ENCODE assay signal across 9 mouse cellular contexts in the genomic region with DNA sequence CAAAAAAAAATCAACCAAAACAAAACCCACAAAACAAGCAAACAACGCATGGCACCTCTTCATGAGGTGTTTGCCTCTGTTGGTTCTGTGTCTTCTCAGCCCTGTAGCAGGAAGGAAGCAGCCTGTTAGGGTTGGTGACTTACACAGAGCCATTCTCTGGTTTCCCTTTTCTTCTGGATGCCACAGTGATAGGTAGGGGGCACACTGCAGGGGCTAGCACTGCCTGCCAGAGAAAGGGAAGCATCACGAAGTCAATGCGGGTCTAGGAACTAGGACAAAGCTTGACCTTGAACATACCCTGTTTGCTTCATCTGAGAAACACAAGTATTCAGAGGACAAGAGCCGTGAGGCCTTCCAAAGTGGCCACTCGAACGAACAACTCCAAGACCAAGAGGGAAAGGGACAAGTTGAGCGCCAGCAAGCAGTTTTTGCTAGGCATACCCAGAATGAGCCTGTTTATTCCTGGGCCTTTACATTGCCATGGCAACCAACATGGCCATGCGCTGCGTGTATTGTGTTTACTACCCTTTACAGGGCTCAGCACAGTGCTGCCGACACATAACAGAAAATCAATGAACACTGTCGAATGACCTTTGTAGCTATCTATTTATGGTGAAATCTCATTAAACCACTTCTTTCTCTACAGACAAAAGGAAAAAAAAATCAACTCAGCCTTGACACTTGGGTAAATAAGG.
A peak's percentile ranks its signal among the peaks of the same experiment; 100 is the strongest.
DNase-seq lines count a peak whose midpoint lies in the region; ATAC-seq and TF ChIP-seq lines count a peak whose summit lies in the region.
"Had no signal": no experiment of that assay in that cellular context is flagged by ENCODE, and none has a peak within 500 bp of the region (broad histone marks: within the 10 kb centered on the region; RNA-seq: fewer than 3 reads in every experiment).

No protein-coding gene starts in this region.

- H3K4me2 ChIP-seq in intestine, postnatal 0 days (replicated peaks; ENCODE audit: low read depth): no peak overlapping the region
- H3K4me2 ChIP-seq in midbrain, embryonic 11.5 days: no peak overlapping the region
- H3K4me2 ChIP-seq: embryonic facial prominence, embryonic 13.5 days had no signal

- H3K4me3 ChIP-seq in intestine, postnatal 0 days (ENCODE audit: low read depth, low read length): no peak overlapping the region
- H3K4me3 ChIP-seq in midbrain, embryonic 11.5 days (ENCODE audit: low read depth, low read length): no peak overlapping the region
- H3K4me3 ChIP-seq: embryonic facial prominence, embryonic 13.5 days had no signal

- DNase-seq in right cerebral cortex, postnatal 10 days (ENCODE audit: low spot score in 2 of 2): peak; percentile 61 to 80
- no peak for DNase-seq in right cerebral cortex, postnatal 25 days
- DNase-seq in midbrain, embryonic 11.5 days (ENCODE audit: low spot score, missing footprints): peak; percentile 84
- no peak for DNase-seq in spleen, postnatal 10 days (ENCODE audit: low spot score in 2 of 2)
- DNase-seq in urinary bladder, postnatal 36 days (ENCODE audit: low spot score in 2 of 2): no peak
- no peak for DNase-seq in heart, adult 11 months
- no peak for DNase-seq in urinary bladder, postnatal 4 days (ENCODE audit: low spot score in 2 of 2)

- no peaks in the 10 kb centered on the region for H3K27me3 ChIP-seq in intestine, postnatal 0 days (replicated peaks; ENCODE audit: control insufficient read depth, insufficient read depth, low read length)
- no peaks in the 10 kb centered on the region for H3K27me3 ChIP-seq in midbrain, embryonic 11.5 days (ENCODE audit: control insufficient read depth, insufficient read depth, low read length)
- H3K27me3 ChIP-seq: embryonic facial prominence, embryonic 13.5 days had no signal

- 0 out of 2 replicates have a peak, but pooled peaks have one; percentile 7 for TF ChIP-seq CTCF in intestine, postnatal 0 days (IDR thresholded peaks at IDR 0.05; ENCODE audit: low read depth)

- peak; percentile 69 for ATAC-seq in intestine, postnatal 0 days
- peak; percentile 96 for ATAC-seq in midbrain, embryonic 11.5 days (ENCODE audit: low FRiP score)

- no peaks in the 10 kb centered on the region for H3K4me1 ChIP-seq in intestine, postnatal 0 days (replicated peaks; ENCODE audit: control insufficient read depth, insufficient read depth, low read length)
- H3K4me1 ChIP-seq in midbrain, embryonic 11.5 days (ENCODE audit: control insufficient read depth, insufficient read depth, low read length): peaks cover 6% of the 10 kb centered on the region
- H3K4me1 ChIP-seq: embryonic facial prominence, embryonic 13.5 days had no signal

- peaks cover 4% of the 10 kb centered on the region; the same call in 1 of the 2 replicates for H3K9me3 ChIP-seq in intestine, postnatal 0 days (ENCODE audit: control insufficient read depth)
- no peaks in the 10 kb centered on the region for H3K9me3 ChIP-seq in midbrain, embryonic 11.5 days (ENCODE audit: control insufficient read depth, low read length)
- H3K9me3 ChIP-seq: embryonic facial prominence, embryonic 13.5 days had no signal

- peak overlapping the region; percentile 82 for H3K27ac ChIP-seq in intestine, postnatal 0 days (ENCODE audit: low read depth, low read length)
- H3K27ac ChIP-seq in midbrain, embryonic 11.5 days (ENCODE audit: low read depth, low read length): peak overlapping the region; percentile 14; the same call in 1 of the 2 replicates
- H3K27ac ChIP-seq: embryonic facial prominence, embryonic 13.5 days had no signal

- no peaks in the 10 kb centered on the region for H3K36me3 ChIP-seq in intestine, postnatal 0 days (ENCODE audit: control insufficient read depth, insufficient read depth)
- H3K36me3 ChIP-seq in midbrain, embryonic 11.5 days (ENCODE audit: control insufficient read depth, insufficient read depth, low read length): no peaks in the 10 kb centered on the region
- H3K36me3 ChIP-seq: embryonic facial prominence, embryonic 13.5 days had no signal

- no peak overlapping the region for H3K9ac ChIP-seq in intestine, postnatal 0 days (ENCODE audit: low read depth, low read length)
- no peak overlapping the region for H3K9ac ChIP-seq in midbrain, embryonic 11.5 days (ENCODE audit: low read length)
- H3K9ac ChIP-seq: embryonic facial prominence, embryonic 13.5 days had no signal

- 52% methylated on average over 11 of the region's 11 CpGs for WGBS in intestine, postnatal 0 days
- WGBS in midbrain, embryonic 11.5 days: 43% methylated on average over 11 of the region's 11 CpGs

Comparison
In these comparisons a context has a peak if more than half of its experiments do, and no peak if none do; other contexts are left out.
1. DNase-seq: peak in right cerebral cortex, postnatal 10 days (2 of 2) and midbrain, embryonic 11.5 days (single experiment); none in right cerebral cortex, postnatal 25 days (single experiment), spleen, postnatal 10 days (0 of 2), urinary bladder, postnatal 36 days (0 of 2), heart, adult 11 months (single experiment) and urinary bladder, postnatal 4 days (0 of 2).